Mouse (Mus musculus): ENCODE data around the gene Olfr586.

GRCm38 (mm10) chr7:103169697-103170096 is 44.3 kb upstream of the Olfr586 start:
- TF ChIP-seq CTCF (IDR thresholded peaks at IDR 0.05; ENCODE audit: borderline replicate concordance, control insufficient read depth, extremely low read depth, insufficient read depth, low read length, poor library complexity) (no peak), POLR2A (IDR thresholded peaks at IDR 0.05; ENCODE audit: control insufficient read depth, extremely low read depth, insufficient read depth, low read length, poor library complexity) (no peak)
